Mouse (Mus musculus) midbrain, embryonic 14.5 days (tissue): ENCODE data around the gene Cd200r1. TPM values are rescaled to one million over a fixed set of nuclear protein-coding genes. Genes with fewer than 3 reads are reported as not detected.

Source experiments
- ATAC-seq: fragments of 200-750 bp; cut with Nextera tagmentation; 2 replicates; pipeline ENCODE4 v1.8.0; 2017; ENCODE audit warnings: moderate number of reproducible peaks, moderate library complexity; ENCODE audit not compliant: low FRiP score, low TSS enrichment
- DNase-seq: peaks from one replicate; pipeline ENCODE4 v3.0.0-alpha.2; 2015
- H3K27ac ChIP-seq: fragments of 300-500 bp; sonication (generic); replicated peaks from 2 replicates; pipeline ENCODE4 v1.5.1; 2014; ENCODE audit warnings: mild to moderate bottlenecking, low read depth, low read length, moderate library complexity
- H3K27me3 ChIP-seq: fragments of 300-500 bp; sonication (generic); 2 replicates; pipeline ENCODE4 v1.6.1; 2014; ENCODE audit warnings: low read length, control low read depth, mixed read lengths; ENCODE audit not compliant: control insufficient read depth, insufficient read depth
- H3K36me3 ChIP-seq: fragments of 300-500 bp; sonication (generic); 2 replicates; pipeline ENCODE4 v1.6.1; 2014; ENCODE audit warnings: low read length, control low read depth; ENCODE audit not compliant: control insufficient read depth, insufficient read depth
- H3K4me1 ChIP-seq: fragments of 300-500 bp; sonication (generic); 2 replicates; pipeline ENCODE4 v1.6.1; 2014; ENCODE audit warnings: mild to moderate bottlenecking, antibody characterized with exemption, low read length, control low read depth; ENCODE audit not compliant: control insufficient read depth, insufficient read depth
- H3K4me2 ChIP-seq: fragments of 300-500 bp; sonication (generic); 2 replicates; pipeline ENCODE4 v1.6.1; 2014; ENCODE audit warnings: mild to moderate bottlenecking, low read length, moderate library complexity
- H3K4me3 ChIP-seq: fragments of 300-500 bp; sonication (generic); replicated peaks from 2 replicates; pipeline ENCODE4 v1.5.1; 2014; ENCODE audit warnings: low read depth, low read length
- H3K9ac ChIP-seq: fragments of 300-500 bp; sonication (generic); replicated peaks from 2 replicates; pipeline ENCODE4 v1.6.1; 2014; ENCODE audit warnings: mild to moderate bottlenecking, low read length, moderate library complexity
- H3K9me3 ChIP-seq: fragments of 300-500 bp; sonication (generic); 2 replicates; pipeline ENCODE4 v1.6.1; 2016; ENCODE audit warnings: low read length, control low read depth, mixed read lengths; ENCODE audit not compliant: control insufficient read depth
- WGBS: fragments of 180-500 bp; shearing (Covaris S2); extraction: QIAGEN DNeasy Blood & Tissue Kit; methylation state at CpG from one replicate; pipeline ENCODE4 v1.1.7; 2014; 5-methylcytosine and 5-hydroxymethylcytosine counted together
- polyA plus RNA-seq: library from polyadenylated mRNA; unstranded; fragments of >200 nt; fragmentation: Nextera tagmentation; extraction: Ambion mirVana; gene quantifications from 2 replicates; pipeline ENCODE4 v1.2.1, GENCODE M21; 2014

Cd200r1 gene
- polyA plus RNA-seq, 1 experiment from 2014 or later = 0.61 TPM

DNA sequence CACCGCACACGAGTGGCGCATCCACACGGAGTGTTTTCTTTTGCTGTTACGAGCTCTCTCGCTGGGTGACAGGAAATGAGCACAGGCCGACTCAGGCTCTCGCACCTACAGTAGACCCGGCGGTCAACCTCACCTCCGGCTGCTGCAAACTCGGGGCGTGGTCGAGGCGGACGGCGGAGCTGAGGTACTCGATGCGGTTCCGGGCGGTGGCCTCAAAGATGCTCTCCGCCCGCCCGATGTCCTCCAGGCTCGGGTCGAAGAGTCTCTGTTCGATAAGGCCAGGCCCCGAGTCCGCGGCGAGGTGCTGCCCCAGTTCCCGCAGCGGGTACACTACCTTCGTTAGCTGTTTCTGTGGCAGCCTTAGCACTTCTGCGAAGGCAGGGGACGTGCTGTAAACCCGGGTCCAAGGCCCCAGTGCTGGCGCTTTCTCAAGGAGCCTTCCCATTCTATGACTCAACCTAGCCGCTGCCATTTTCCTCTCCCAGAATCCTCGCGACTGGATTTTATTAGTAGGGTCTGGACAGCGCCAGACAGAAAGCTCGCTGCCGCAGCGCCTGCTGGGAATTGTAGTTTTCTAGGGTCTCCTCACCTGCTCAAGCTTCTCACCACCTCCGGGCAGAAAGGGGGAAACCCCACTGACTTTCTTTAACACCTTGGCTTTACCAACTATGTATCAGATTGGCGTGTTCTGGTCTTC, 19.5 kb upstream of the Cd200r1 start, which contains the start of gene Gtpbp8:
Gtpbp8 (minus strand) TSS at position 498 of the 697 bp plus-strand sequence.
- peaks cover 14% of the 10 kb centered on the region for H3K36me3 ChIP-seq
- H3K27ac ChIP-seq = peak within 1 kb of the TSS; percentile 97
- peak within 1 kb of the TSS; percentile 84 for H3K4me2 ChIP-seq
- no peaks in the 10 kb centered on the region for H3K27me3 ChIP-seq
- DNase-seq = peak; percentile 96
- no peaks in the 10 kb centered on the region for H3K9me3 ChIP-seq
- peak within 1 kb of the TSS; percentile 82 for H3K4me3 ChIP-seq
- peaks cover 17% of the 10 kb centered on the region; the same call in 1 of the 2 replicates for H3K4me1 ChIP-seq
- H3K9ac ChIP-seq = peak within 1 kb of the TSS; percentile 89
- peak; percentile 95 for ATAC-seq
- 1% methylated on average over 47 of the region's 47 CpGs for WGBS

DNA sequence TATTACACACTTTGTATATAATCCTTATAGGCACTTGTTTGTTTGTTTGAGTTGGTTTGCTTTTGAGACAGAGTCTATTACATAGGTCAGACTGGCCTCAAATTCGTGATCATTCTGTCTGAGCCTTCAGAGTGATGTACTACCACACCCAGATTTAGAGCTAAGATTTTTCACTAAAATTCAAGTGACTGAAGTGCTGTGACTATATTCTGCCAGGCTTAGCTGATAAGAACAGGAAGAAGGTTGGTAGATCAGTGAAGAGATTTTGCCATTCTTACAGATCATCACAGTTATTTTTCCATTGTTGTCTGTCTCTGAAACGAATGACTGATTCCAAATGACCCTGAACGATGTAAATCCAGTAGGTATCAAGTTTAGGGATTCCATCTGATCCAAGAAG, 17.5 kb upstream of the Cd200r1 start:
- WGBS = 63% methylated on average over 3 of the region's 3 CpGs
- H3K4me1 ChIP-seq = peaks cover 17% of the 10 kb centered on the region; the same call in 1 of the 2 replicates
- no peak overlapping the region for H3K4me3 ChIP-seq
- DNase-seq (no peak), ATAC-seq (no peak)
- 0 out of 2 replicates have a peak, but pooled peaks cover 3% of the 10 kb centered on the region for H3K36me3 ChIP-seq
- no peak overlapping the region for H3K27ac ChIP-seq
- H3K9me3 ChIP-seq = no peaks in the 10 kb centered on the region
- H3K4me2 ChIP-seq = no peak overlapping the region
- H3K9ac ChIP-seq = no peak overlapping the region
- no peaks in the 10 kb centered on the region for H3K27me3 ChIP-seq

DNA sequence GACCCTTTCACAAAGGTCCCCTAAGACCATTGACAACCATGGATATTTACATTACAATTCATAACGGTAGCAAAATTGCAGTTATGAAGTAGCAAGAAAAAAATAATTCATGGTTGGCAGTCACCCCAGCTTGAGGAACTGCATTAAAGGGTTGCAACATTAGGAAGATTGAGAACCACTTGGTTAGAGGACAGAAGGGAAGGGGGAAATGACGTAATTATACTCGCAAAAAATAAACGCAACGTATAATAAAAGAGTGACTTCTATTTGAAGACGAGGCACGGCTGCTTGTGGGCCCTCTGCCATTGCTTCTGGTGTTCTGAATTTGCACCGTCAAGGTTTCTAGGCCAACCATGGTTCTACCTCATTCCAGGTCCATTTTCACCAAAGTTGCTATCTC, 7.8 kb upstream of the Cd200r1 start:
- Histone ChIP-seq H3K4me1 (no peaks in the 10 kb centered on the region), H3K9me3 (no peaks in the 10 kb centered on the region), H3K36me3 (no peaks in the 10 kb centered on the region), H3K4me3 (no peak overlapping the region), H3K27ac (no peak overlapping the region), H3K27me3 (no peaks in the 10 kb centered on the region), H3K9ac (no peak overlapping the region), H3K4me2 (no peak overlapping the region)
- WGBS = 91% methylated on average over 8 of the region's 8 CpGs
- DNase-seq = no peak
- no peak for ATAC-seq

DNA sequence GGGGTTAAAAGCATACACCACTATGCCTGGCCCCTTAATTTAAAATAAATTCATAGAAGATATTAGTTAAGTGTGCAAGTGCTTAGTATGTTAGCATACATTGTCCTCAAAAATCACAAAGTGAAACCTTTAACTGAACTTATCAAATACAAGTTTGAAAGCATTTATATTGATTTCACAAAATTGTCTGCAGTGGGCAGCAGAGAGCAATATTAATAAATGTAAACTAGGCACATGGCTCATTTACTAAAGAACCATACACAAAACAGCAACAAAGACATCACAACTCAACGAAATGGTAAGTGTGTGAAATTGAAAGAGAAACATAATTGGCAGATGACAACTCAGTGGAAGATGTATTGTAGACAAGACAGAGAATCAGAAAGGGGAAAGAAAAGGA, 3.7 kb upstream of the Cd200r1 start:
- Histone ChIP-seq H3K9ac (no peak overlapping the region), H3K27ac (no peak overlapping the region), H3K27me3 (no peaks in the 10 kb centered on the region), H3K4me2 (no peak overlapping the region), H3K36me3 (no peaks in the 10 kb centered on the region), H3K4me3 (no peak overlapping the region), H3K9me3 (no peaks in the 10 kb centered on the region), H3K4me1 (no peaks in the 10 kb centered on the region)
- 79% methylated on average over 1 of the region's 1 CpGs for WGBS
- no peak for ATAC-seq
- DNase-seq = peak; percentile 2

DNA sequence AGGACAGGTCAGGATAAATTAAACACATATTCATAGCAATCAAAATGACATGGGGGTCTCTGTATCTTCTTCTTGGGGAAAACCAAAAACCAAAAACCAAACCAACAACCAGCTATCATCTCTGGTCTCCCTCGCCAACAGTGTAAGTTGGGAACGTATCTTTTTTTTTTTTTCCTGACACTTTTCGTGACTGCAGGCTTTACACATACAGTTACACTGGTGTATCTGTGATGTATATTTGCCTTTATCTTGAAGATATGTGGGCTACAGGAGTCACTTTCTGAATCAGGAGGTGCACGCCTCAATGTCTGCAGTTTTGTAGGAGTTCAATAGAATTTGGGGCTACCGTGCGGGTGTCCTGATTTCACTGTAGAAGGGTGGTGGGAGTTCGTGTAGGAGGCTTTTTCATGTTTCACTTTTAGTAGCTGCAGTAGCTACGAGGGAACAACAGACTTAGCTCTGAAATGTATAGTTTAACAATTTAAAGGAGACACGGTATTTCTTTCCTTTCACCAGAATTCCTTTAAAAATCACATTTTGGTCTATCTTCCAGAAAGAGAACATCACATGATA, 870 bp downstream of the Cd200r1 start:
- H3K27ac ChIP-seq = no peak overlapping the region
- no peaks in the 10 kb centered on the region for H3K27me3 ChIP-seq
- H3K4me3 ChIP-seq = no peak overlapping the region
- ATAC-seq (no peak), DNase-seq (no peak)
- H3K36me3 ChIP-seq = no peaks in the 10 kb centered on the region
- no peaks in the 10 kb centered on the region for H3K4me1 ChIP-seq
- no peak overlapping the region for H3K4me2 ChIP-seq
- H3K9me3 ChIP-seq = no peaks in the 10 kb centered on the region
- H3K9ac ChIP-seq = no peak overlapping the region
- WGBS = 90% methylated on average over 9 of the region's 9 CpGs

DNA sequence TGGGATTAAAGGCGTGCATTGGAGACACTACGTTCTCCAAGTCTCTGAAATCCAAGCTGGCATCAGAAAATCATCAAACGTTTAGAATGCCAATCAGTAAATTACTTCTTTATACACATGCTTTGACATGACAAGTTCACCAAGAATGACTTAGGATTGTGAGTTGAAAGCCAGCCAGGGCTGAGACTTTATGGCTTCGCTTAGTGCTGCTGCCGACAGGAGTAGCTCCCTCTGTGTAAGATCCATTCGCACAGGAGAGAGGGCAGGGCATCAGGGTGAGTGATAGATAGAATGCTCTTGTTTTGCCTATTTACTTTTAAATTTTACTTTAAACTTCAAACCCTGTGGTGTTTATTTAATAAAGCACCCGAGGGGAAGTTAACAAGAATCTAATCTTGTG, 2.0 kb downstream of the Cd200r1 start:
- H3K27me3 ChIP-seq = no peaks in the 10 kb centered on the region
- DNase-seq (no peak), ATAC-seq (no peak)
- no peak overlapping the region for H3K27ac ChIP-seq
- 90% methylated on average over 7 of the region's 7 CpGs for WGBS
- H3K9ac ChIP-seq = no peak overlapping the region
- no peaks in the 10 kb centered on the region for H3K9me3 ChIP-seq
- H3K36me3 ChIP-seq = no peaks in the 10 kb centered on the region
- no peak overlapping the region for H3K4me2 ChIP-seq
- H3K4me1 ChIP-seq = no peaks in the 10 kb centered on the region
- H3K4me3 ChIP-seq = no peak overlapping the region

DNA sequence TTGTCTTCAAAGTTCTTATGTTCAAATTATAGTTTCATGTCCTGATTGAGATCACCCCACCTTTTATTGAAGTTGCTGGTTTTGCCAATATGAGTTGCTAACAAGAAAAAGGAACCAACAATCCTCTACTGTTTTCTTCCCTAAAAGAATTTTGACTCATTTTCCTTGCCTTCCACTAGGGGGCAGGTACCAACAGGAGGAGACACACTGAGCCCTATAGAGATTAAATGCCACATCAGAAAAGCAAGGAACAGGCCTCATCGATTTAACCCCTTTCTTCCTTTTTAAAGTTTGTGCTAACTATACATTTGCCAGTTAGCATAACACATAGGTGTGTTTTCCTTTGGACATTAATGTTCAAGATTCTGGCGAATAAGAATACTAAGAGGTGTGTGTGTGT, 2.4 kb downstream of the Cd200r1 start:
- H3K9ac ChIP-seq = no peak overlapping the region
- no peaks in the 10 kb centered on the region for H3K9me3 ChIP-seq
- no peaks in the 10 kb centered on the region for H3K36me3 ChIP-seq
- H3K4me1 ChIP-seq = no peaks in the 10 kb centered on the region
- WGBS = 47% methylated on average over 2 of the region's 2 CpGs
- no peak overlapping the region for H3K4me2 ChIP-seq
- ATAC-seq (peak; percentile 37; the same call in 1 of the 2 replicates), DNase-seq (peak; percentile 61)
- no peak overlapping the region for H3K4me3 ChIP-seq
- no peaks in the 10 kb centered on the region for H3K27me3 ChIP-seq
- no peak overlapping the region for H3K27ac ChIP-seq

DNA sequence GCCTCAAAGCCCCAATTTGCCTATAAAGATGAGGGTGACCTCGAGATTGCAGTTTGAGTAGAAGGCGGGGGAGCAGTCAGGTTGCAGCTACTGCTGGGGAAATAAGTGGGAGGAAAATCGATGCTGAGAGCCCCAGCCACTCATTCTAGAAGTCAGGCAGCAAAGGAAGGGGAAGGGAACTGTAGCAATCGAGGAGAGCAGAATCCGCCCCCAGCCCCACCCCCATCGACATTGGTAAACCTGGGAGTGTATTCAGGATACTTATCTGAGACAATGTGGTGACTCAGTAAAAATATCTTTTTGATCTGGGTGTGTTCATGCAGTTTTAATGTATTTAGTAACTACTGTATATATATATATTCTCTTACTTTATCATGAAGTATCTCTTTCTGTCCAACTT, 7.0 kb downstream of the Cd200r1 start:
- ATAC-seq = no peak
- H3K9ac ChIP-seq = no peak overlapping the region
- no peak overlapping the region for H3K4me3 ChIP-seq
- H3K36me3 ChIP-seq = no peaks in the 10 kb centered on the region
- no peaks in the 10 kb centered on the region for H3K27me3 ChIP-seq
- no peak overlapping the region for H3K27ac ChIP-seq
- DNase-seq = no peak
- WGBS = 76% methylated on average over 6 of the region's 6 CpGs
- H3K4me1 ChIP-seq = no peaks in the 10 kb centered on the region
- H3K4me2 ChIP-seq = no peak overlapping the region
- H3K9me3 ChIP-seq = no peaks in the 10 kb centered on the region

DNA sequence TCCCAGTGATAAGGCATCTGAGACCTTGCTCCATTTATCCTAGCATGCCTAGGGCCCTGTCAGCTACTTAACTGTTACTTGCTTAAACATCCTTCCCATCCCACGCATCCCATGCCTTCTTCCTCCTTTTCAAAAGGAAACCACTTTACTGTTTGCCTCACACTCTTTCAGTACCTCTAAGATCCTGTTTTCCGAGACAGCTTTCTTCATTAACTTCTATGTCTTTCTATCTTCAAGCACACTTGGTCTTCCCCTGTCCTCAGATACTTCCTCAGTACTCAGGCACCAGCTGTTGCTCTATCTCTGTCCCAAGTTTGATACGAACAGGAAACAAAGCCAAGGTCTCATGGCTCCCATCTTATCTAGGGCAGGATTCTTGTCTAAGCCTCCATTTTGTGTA, 8.1 kb downstream of the Cd200r1 start:
- no peaks in the 10 kb centered on the region for H3K9me3 ChIP-seq
- DNase-seq = no peak
- H3K27me3 ChIP-seq = no peaks in the 10 kb centered on the region
- H3K36me3 ChIP-seq = no peaks in the 10 kb centered on the region
- ATAC-seq = no peak
- no peaks in the 10 kb centered on the region for H3K4me1 ChIP-seq
- H3K4me3 ChIP-seq = no peak overlapping the region
- H3K27ac ChIP-seq = no peak overlapping the region
- H3K9ac ChIP-seq = no peak overlapping the region
- H3K4me2 ChIP-seq = no peak overlapping the region
- WGBS = 92% methylated on average over 3 of the region's 3 CpGs
